Mouse (Mus musculus) C2C12 (cell line): ENCODE measurements around the gene Nlgn1. TPM values are rescaled to one million over a fixed set of nuclear protein-coding genes. Genes with fewer than 3 reads are reported as not detected.

Experiments
- H3K27me3 ChIP-seq: one replicate; pipeline ENCODE4 v1.6.1; 2011; ENCODE audit not compliant: control insufficient read depth, insufficient read depth, insufficient read length
- H3K36me3 ChIP-seq: one replicate; pipeline ENCODE4 v1.6.1; 2011; ENCODE audit not compliant: control insufficient read depth, insufficient read depth
- H3K4me3 ChIP-seq: one replicate; pipeline ENCODE4 v1.5.1; 2011; ENCODE audit warnings: mild to moderate bottlenecking, control low read depth; ENCODE audit not compliant: poor library complexity, insufficient read depth, severe bottlenecking
- H3K79me2 ChIP-seq: one replicate; pipeline ENCODE4 v1.6.1; 2011; ENCODE audit not compliant: control insufficient read depth, insufficient read depth
- H3K79me3 ChIP-seq: one replicate; pipeline ENCODE4 v1.6.1; 2011; ENCODE audit warnings: low read depth, control low read depth
- H3ac ChIP-seq: one replicate; pipeline ENCODE3; 2011; ENCODE audit warnings: low read depth; ENCODE audit not compliant: control insufficient read depth, insufficient read length
- CEBPB ChIP-seq: IDR thresholded peaks from one replicate; pipeline ENCODE4 v1.6.1; 2011; ENCODE audit warnings: low read depth, mild to moderate bottlenecking, control low read depth, moderate library complexity
- CTCF ChIP-seq: IDR thresholded peaks from one replicate; pipeline ENCODE4 v1.5.1; 2011; ENCODE audit not compliant: control insufficient read depth, insufficient read depth, insufficient read length
- FOSL1 ChIP-seq: IDR thresholded peaks from one replicate; pipeline ENCODE4 v1.8.0; 2011; ENCODE audit warnings: mild to moderate bottlenecking, low read length; ENCODE audit not compliant: poor library complexity, insufficient read depth, severe bottlenecking
- MAX ChIP-seq: IDR thresholded peaks from one replicate; pipeline ENCODE4 v1.6.1; 2011; ENCODE audit warnings: mild to moderate bottlenecking, control low read depth
- MYOD1 ChIP-seq: IDR thresholded peaks from one replicate; pipeline ENCODE4 v1.6.1; 2011; ENCODE audit warnings: low read depth; ENCODE audit not compliant: control insufficient read depth, insufficient read length
- MYOG ChIP-seq: IDR thresholded peaks from one replicate; pipeline ENCODE4 v1.6.1; 2011; ENCODE audit not compliant: control insufficient read depth, insufficient read length; ENCODE audit errors: extremely low read depth
- USF1 ChIP-seq: IDR thresholded peaks from one replicate; pipeline ENCODE4 v1.6.1; 2011; ENCODE audit warnings: low read depth, mild to moderate bottlenecking, control low read depth, moderate library complexity
- polyA plus RNA-seq: library from polyadenylated mRNA; unstranded; fragments of >200 nt; fragmentation: generic; extraction: Trizol; gene quantifications from one replicate; pipeline ENCODE4 v1.2.1, GENCODE M21; 2012; ENCODE audit warnings: missing spikeins

Gene Nlgn1
- polyA plus RNA-seq, 1 experiment = not detected

DNA sequence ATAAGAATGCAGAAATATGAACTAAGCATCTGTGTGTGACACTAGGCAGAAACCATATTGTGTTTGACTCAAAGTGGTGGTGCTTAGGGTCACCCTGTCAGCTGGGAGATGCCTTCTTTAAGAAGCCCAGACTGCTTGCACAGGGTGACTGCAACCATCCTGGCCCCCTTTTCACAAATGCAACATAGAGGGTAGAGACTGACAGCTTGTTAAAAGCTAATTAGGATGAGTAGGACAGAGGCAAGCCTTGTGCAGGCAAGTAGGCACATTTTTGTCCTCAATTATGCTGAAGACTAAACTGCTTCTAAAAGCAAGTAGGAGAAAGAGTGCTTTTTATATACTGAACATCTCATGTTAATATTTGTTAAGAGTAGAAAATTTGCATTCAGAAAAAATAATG lies 558.8 kb downstream of the Nlgn1 start:
- Histone ChIP-seq H3K79me3 (no peaks in the 10 kb centered on the region), H3K27me3 (no peaks in the 10 kb centered on the region), H3K4me3 (no peak overlapping the region), H3K79me2 (no peaks in the 10 kb centered on the region), H3K36me3 (no peaks in the 10 kb centered on the region), H3ac (no peak overlapping the region)
- TF ChIP-seq CTCF (no peak), CEBPB (no peak), USF1 (no peak), MYOD1 (no peak), MYOG (no peak), MAX (no peak), FOSL1 (no peak)

DNA sequence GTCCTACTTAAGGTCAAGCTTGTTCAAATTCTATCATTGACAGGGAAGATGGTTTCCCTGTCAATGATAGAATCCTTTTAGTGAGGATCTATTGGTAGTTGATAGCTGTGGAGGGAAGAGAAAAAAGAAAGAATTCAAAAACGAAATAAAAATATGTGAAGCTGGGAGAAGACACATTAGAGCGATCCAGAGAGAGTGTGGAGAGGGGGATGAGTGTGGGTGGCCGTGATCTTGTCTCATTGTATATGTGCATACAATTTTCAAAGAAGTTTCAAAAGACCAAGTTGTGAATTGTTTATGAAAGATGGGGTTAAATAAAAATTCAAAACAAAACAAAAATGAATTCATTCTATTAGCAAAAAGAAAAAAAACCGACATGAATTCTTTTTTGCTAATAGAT lies 568.6 kb downstream of the Nlgn1 start:
- Histone ChIP-seq H3K79me3 (no peaks in the 10 kb centered on the region), H3K27me3 (no peaks in the 10 kb centered on the region), H3K79me2 (no peaks in the 10 kb centered on the region), H3K36me3 (no peaks in the 10 kb centered on the region), H3K4me3 (no peak overlapping the region), H3ac (no peak overlapping the region)
- TF ChIP-seq USF1 (no peak), FOSL1 (no peak), MYOD1 (no peak), CTCF (no peak)

DNA sequence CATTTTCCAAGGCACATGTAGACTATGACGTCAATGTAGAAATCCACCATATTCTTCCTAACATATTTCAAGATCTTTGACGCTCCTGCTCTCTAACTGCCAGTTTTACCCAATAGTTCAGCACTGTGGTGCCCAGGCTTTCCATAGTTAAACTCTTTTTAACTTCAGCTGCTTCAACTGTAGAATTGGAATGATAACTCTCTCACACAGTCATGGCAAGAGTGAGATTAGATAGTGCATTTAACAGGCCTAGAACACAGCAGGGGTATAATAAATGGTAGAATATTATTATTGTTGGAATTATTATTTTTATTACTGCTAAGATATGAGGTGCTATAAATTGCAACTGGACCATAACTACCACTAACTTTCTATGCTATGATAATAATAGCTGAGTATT lies 574.4 kb downstream of the Nlgn1 start:
- no peaks in the 10 kb centered on the region for H3K36me3 ChIP-seq
- no peaks in the 10 kb centered on the region for H3K79me3 ChIP-seq
- H3ac ChIP-seq = no peak overlapping the region
- no peak overlapping the region for H3K4me3 ChIP-seq
- H3K79me2 ChIP-seq = no peaks in the 10 kb centered on the region
- no peaks in the 10 kb centered on the region for H3K27me3 ChIP-seq
- TF ChIP-seq USF1 = no peak
- TF ChIP-seq MYOD1 = no peak
- TF ChIP-seq CTCF = no peak
- no peak for TF ChIP-seq FOSL1
- TF ChIP-seq CEBPB = no peak
- TF ChIP-seq MAX = no peak
- no peak for TF ChIP-seq MYOG

DNA sequence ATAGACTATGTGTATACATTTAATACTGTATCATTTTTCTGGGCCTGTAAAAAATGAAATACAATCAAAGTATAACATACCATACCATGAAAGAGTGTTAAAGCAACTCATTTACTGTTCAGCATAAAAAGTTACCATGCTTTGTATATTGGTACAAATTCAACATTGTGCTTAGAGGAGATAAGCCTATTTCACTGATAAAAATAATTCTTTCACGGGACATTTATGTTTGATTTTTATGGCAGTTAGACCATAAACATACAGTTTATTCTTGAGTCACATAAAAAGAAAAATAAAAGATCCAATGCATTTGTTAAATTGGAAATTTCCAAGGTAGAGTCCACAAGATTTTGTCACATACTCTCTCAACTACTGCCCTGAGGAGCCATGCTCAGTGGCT lies 608.1 kb downstream of the Nlgn1 start:
- no peak overlapping the region for H3K4me3 ChIP-seq
- H3K79me3 ChIP-seq = no peaks in the 10 kb centered on the region
- no peak for TF ChIP-seq MYOD1
- TF ChIP-seq MYOG = no peak
- TF ChIP-seq FOSL1 = no peak
- no peak for TF ChIP-seq CEBPB
- TF ChIP-seq MAX = no peak
- no peak for TF ChIP-seq CTCF
- TF ChIP-seq USF1 = no peak

GRCm38 (mm10) chr3:25721464-25721863 lies 610.8 kb downstream of the Nlgn1 start:
- Histone ChIP-seq H3ac (no peak overlapping the region), H3K36me3 (no peaks in the 10 kb centered on the region), H3K79me3 (no peaks in the 10 kb centered on the region), H3K4me3 (no peak overlapping the region), H3K27me3 (no peaks in the 10 kb centered on the region), H3K79me2 (no peaks in the 10 kb centered on the region)
- TF ChIP-seq USF1 = no peak
- TF ChIP-seq MYOD1 = no peak
- no peak for TF ChIP-seq FOSL1
- no peak for TF ChIP-seq CEBPB
- no peak for TF ChIP-seq CTCF
- no peak for TF ChIP-seq MYOG
- TF ChIP-seq MAX = no peak

More for the DNA sequence above, 608.1 kb downstream of the Nlgn1 start:
- no peak overlapping the region for H3ac ChIP-seq
- no peaks in the 10 kb centered on the region for H3K27me3 ChIP-seq
- H3K79me2 ChIP-seq = no peaks in the 10 kb centered on the region
- no peaks in the 10 kb centered on the region for H3K36me3 ChIP-seq

DNA sequence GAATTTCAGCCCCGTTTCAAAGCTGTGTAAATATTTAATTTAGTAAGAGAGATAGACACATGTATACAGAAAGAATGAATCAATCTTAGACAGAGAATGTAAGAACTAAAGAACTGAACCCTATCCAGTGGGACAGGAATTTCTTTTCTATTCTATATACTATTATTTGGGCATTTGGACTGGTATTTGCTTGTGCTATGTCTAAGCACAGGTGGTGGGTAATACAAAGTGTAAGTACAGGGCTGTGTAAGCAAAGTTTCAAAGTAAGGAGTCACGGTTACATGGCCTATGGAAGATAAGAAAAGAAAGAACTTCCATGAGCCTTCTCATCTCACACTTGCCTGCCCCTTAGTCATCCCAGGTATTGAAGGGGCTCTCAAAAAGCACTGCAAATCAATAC lies 624.9 kb downstream of the Nlgn1 start:
- TF ChIP-seq USF1 = no peak
- TF ChIP-seq CEBPB = no peak
- no peak for TF ChIP-seq MYOD1
- TF ChIP-seq MYOG = no peak
- no peak for TF ChIP-seq CTCF
- no peak for TF ChIP-seq FOSL1
- H3ac ChIP-seq = no peak overlapping the region
- no peaks in the 10 kb centered on the region for H3K79me3 ChIP-seq
- H3K4me3 ChIP-seq = no peak overlapping the region
- H3K79me2 ChIP-seq = no peaks in the 10 kb centered on the region
- no peaks in the 10 kb centered on the region for H3K36me3 ChIP-seq
- no peaks in the 10 kb centered on the region for H3K27me3 ChIP-seq
